Mouse (Mus musculus): Measurements from ENCODE around the gene Adcy2.

- no peak for TF ChIP-seq POLR2A (IDR thresholded peaks at IDR 0.05; ENCODE audit: low read depth, low read length)
- no peak for TF ChIP-seq CTCF (IDR thresholded peaks at IDR 0.05; ENCODE audit: borderline replicate concordance, insufficient read depth, low read length)
Measured at GRCm38 (mm10) chr13:68603085-68603484, 396.3 kb downstream of the Adcy2 start.
